Mouse (Mus musculus): ENCODE results near the gene Prepl.

The Prepl gene

DNA sequence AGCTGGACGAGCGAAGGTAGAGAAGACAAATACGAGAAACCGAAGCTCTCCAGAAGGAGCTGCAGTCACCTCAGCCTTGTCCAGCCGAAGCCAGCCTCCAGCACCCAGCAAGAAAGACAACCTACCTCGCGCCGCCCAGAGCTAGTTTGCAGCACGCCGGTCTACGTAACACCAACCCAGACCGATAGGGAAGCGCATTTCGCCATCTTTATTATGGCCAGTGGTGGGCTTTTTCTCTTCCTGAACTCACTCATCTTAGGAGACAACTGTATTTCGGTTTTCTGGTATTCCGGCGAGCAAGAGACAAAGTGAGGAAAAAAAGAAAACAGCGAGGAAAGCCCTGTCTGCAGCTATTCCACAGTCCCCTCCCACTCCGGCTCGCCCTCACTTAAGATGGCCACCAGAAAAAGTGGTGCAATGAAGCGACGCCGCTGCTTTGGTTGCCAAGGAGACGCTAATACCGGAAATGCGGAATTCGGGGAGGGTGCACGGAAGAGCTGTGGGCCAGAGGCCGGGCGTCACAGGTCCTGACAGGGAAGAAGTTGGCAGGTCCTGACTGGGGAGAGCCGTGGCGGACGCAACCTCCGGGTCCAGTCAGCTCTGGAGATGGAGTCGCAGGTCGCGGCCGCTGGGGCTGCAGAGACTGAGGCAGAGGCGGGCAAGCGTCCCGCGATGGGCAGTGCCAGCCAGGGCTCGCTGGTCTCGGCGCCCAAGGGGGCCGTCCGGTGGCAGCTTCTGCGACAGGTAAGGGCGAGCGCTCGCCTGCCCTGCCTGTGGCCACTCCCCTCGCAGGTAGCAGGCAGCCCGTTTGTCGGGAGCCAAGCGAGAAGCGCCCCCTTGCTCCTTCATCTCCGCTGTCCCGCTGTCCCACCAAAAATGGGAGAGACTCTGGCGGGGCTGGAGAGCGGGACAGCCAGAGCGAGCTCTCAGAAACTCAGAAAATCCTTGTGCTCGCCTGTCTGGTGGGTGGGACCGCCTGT, at the start of gene Prepl, which contains the start of gene Camkmt:
TSS of gene Prepl (minus strand) at position 122 of the 980 bp plus-strand sequence.
TSS of gene Camkmt (plus strand) at position 433 of the 980 bp plus-strand sequence.
- DNase-seq (ENCODE audit: low read depth), result peak; percentile 96

DNA sequence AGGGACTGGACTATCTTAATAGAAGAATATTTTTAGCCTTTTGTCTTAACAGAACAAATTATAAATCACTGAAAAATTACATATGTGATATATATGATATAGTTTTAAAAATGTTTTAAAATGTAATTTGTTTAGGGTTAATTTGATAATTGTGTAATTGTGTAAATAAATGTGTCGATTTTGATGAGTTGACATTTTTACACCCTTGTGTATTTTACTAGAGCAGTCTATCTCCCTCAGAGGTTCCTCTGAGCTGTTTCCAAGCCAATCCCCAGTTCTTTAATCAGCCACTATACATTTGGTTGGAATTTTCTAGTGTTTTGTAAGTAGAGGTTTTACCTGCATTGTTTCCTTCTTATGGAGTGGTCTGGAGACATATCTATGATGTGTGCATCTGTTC, 48.4 kb upstream of the Prepl start:
- DNase-seq (ENCODE audit: low read depth), result no peak

DNA sequence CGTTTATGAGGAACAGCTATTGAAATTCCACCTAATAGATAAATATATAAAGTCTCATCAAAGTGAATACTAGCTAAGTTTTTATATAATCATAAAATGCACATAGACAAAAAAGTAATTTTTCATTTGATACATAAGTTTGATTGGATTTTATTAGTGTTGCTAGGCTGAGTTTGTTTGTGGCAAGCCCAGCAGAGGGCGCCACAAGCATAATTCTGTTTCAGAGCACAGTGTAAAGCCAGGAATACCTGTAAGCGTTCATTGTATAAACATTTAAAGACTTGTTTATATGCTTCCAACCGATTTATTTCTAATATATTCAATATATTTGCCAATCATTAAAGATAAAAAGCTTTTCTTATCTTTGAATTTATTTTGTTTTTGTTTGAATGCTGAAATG, 26.6 kb upstream of the Prepl start:
- DNase-seq (ENCODE audit: low read depth), result peak; percentile 40

GRCm38 (mm10) chr17:85113441-85113840, 23.4 kb upstream of the Prepl start:
- no peak for DNase-seq (ENCODE audit: low read depth)

GRCm38 (mm10) chr17:85110640-85111039, 20.6 kb upstream of the Prepl start:
- no peak for DNase-seq (ENCODE audit: low read depth)

DNA sequence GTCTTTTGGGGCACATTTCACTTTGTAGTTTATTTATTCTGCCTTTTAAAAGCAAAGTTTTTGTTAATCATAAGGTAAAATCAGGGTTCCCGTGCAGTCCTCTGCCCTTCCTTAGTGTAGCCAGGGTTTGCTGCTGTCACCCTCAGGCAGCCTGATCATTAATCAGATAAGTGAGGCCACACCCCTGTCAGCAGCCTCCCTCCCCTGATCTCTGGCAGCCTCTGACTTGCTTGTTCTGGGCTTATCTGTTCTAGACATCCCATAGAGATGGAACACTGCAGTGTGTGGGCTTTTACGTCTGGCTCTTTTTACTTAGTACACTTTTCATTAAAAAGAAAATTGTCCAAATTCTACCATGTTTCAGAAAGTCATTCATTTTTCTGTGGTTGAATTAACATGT, 13.3 kb upstream of the Prepl start:
- peak; percentile 44 for DNase-seq (ENCODE audit: low read depth)

GRCm38 (mm10) chr17:85101751-85102150, 11.7 kb upstream of the Prepl start:
- no peak for DNase-seq (ENCODE audit: low read depth)

DNA sequence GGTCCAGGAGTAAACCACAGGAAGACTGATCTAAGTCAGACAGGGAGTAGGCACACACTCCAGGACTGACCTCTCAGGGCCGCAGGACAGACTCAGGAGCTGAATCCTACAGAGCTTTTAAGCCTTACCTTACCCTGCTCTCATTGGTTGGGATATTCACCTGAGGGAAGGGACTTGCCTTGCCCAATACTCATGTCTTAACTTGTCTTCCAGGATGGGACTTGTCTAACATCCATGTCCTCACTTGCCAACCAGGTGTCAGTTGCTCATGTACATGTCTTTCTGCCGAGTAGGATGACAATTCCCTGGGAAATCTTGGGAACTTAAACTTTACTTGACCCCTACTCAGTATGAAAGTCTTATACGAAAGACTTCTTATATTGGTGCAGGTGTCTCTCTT, 10.2 kb upstream of the Prepl start:
- no peak for DNase-seq (ENCODE audit: low read depth)

GRCm38 (mm10) chr17:85098677-85099323, 8.8 kb upstream of the Prepl start:
- DNase-seq (ENCODE audit: low read depth), result peak; percentile 9

GRCm38 (mm10) chr17:85096396-85096795, 6.4 kb upstream of the Prepl start:
- no peak for DNase-seq (ENCODE audit: low read depth)

DNA sequence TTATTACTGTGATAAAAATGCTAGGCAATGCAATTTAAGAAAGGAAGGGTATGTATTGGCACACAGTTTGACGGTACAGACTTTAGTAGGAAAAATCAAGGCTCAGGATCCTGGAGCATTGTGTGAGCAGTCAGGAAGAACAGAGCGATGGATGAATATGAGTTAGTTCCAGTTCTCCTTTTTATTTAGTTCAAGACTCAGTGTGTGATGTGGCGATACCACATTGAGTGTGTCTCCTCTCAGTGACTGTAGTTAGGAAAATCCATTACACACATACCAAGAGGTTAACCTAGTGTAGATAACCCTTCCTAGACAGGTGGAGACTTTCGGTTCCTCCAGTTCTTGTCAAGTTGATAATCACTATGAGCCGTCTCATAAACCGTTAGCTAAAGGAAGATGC, 1.7 kb upstream of the Prepl start:
- DNase-seq (ENCODE audit: low read depth), result no peak

GRCm38 (mm10) chr17:85089621-85090020, 420 bp downstream of the Prepl start:
- no peak for DNase-seq (ENCODE audit: low read depth)

- DNase-seq (ENCODE audit: low read depth), result no peak
Measured at GRCm38 (mm10) chr17:85089011-85089410, 1.0 kb downstream of the Prepl start.

- DNase-seq (ENCODE audit: low read depth), result no peak
Measured at GRCm38 (mm10) chr17:85088401-85088800, 1.6 kb downstream of the Prepl start.

DNA sequence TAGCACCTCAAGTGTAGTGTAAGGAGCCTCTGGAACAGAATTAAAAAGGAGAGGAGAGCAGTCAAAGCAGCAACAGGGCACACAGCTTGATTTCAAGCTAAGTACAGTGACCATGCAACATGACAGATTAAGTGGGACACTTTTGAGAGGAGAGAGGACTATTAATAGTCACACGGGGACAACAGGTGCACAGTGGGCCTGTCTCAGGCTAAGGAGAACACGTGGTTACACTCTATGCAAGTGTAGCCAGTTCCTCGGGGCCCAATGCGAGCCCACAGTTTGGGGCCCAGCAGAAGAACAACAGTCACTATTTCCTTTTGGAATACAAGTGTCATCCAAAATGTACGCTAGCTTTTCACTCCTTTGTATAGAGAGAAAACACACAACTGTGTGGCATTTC, 2.5 kb downstream of the Prepl start:
- no peak for DNase-seq (ENCODE audit: low read depth)

- DNase-seq (ENCODE audit: low read depth), result no peak
Measured at GRCm38 (mm10) chr17:85086501-85086900, 3.5 kb downstream of the Prepl start.

- DNase-seq (ENCODE audit: low read depth), result no peak
Measured at GRCm38 (mm10) chr17:85085335-85085734, 4.7 kb downstream of the Prepl start.

DNA sequence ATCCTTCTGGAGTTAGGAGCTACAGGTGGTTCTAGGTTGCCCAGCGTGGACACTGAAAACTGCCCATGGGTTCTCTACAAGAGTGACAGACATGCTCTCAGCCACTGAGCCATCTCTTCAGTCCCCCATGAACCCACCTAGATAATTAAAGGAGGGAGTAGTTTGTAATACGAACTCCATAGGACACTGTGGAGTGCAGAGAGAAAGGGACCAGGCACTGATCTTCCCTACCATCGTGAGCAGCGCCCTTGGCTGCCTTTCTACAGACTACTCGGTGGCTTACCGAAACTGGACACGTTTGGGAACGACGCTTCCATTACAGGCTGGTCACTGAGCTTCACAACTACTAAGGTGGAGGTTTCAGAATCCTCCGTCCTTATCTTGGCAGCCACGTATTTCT, 9.3 kb downstream of the Prepl start:
- DNase-seq (ENCODE audit: low read depth), result no peak

GRCm38 (mm10) chr17:85079276-85079675, 10.8 kb downstream of the Prepl start:
- DNase-seq (ENCODE audit: low read depth), result no peak

GRCm38 (mm10) chr17:85074083-85074482, 16.0 kb downstream of the Prepl start:
- DNase-seq (ENCODE audit: low read depth), result no peak

- no peak for DNase-seq (ENCODE audit: low read depth)
Measured at GRCm38 (mm10) chr17:85073214-85073613, 16.8 kb downstream of the Prepl start.

GRCm38 (mm10) chr17:85072383-85072782, 17.7 kb downstream of the Prepl start:
- no peak for DNase-seq (ENCODE audit: low read depth)

All from c-Kit-positive CD71-positive TER-119-negative erythroid progenitor cells, embryonic 14.5 days (primary cell).